Mouse (Mus musculus): Measurements from ENCODE around the gene Itch. TPM values are rescaled to one million over a fixed set of nuclear protein-coding genes. Genes with fewer than 3 reads are reported as not detected.

Gene Itch
- polyA plus RNA-seq, 1 experiment from 2014 or later = 55.6 TPM

- Histone ChIP-seq H3K9ac (ENCODE audit: low read length) (no peak overlapping the region), H3K4me3 (ENCODE audit: low read length) (no peak overlapping the region), H3K27me3 (ENCODE audit: control insufficient read depth, insufficient read depth, low read depth, low read length) (no peaks in the 10 kb centered on the region), H3K4me1 (replicated peaks; ENCODE audit: control insufficient read depth, insufficient read depth, low read length) (peaks cover 9% of the 10 kb centered on the region), H3K9me3 (ENCODE audit: control insufficient read depth, low read length) (no peaks in the 10 kb centered on the region), H3K4me2 (ENCODE audit: low read depth, low read length) (no peak overlapping the region), H3K27ac (ENCODE audit: low read length) (no peak overlapping the region), H3K36me3 (ENCODE audit: control insufficient read depth, insufficient read depth, low read length) (no peaks in the 10 kb centered on the region)
- 62% methylated on average over 10 of the region's 10 CpGs for WGBS
- ATAC-seq (ENCODE audit: low read depth) = no peak
Measured at GRCm38 (mm10) chr2:155272396-155273170, 139.3 kb downstream of the Itch start.

- Histone ChIP-seq H3K4me2 (ENCODE audit: low read depth, low read length) (no peak overlapping the region), H3K9me3 (ENCODE audit: control insufficient read depth, low read length) (no peaks in the 10 kb centered on the region), H3K27ac (ENCODE audit: low read length) (no peak overlapping the region), H3K4me3 (ENCODE audit: low read length) (no peak overlapping the region), H3K36me3 (ENCODE audit: control insufficient read depth, insufficient read depth, low read length) (no peaks in the 10 kb centered on the region; the same call in 1 of the 2 replicates), H3K9ac (ENCODE audit: low read length) (no peak overlapping the region), H3K4me1 (replicated peaks; ENCODE audit: control insufficient read depth, insufficient read depth, low read length) (peaks cover 9% of the 10 kb centered on the region), H3K27me3 (ENCODE audit: control insufficient read depth, insufficient read depth, low read depth, low read length) (no peaks in the 10 kb centered on the region)
- 80% methylated on average over 8 of the region's 8 CpGs for WGBS
- ATAC-seq (ENCODE audit: low read depth) = no peak
Measured at GRCm38 (mm10) chr2:155273603-155274002, 140.3 kb downstream of the Itch start.

GRCm38 (mm10) chr2:155276195-155276594 is 142.9 kb downstream of the Itch start, which contains the start of gene Map1lc3a:
Gene Map1lc3a, plus strand, starts transcription at chr2:155276297.
- peak; percentile 93 for ATAC-seq (ENCODE audit: low read depth)
- peak within 1 kb of the TSS; percentile 95 for H3K9ac ChIP-seq (ENCODE audit: low read length)
- no peaks in the 10 kb centered on the region for H3K9me3 ChIP-seq (ENCODE audit: control insufficient read depth, low read length)
- peak within 1 kb of the TSS; percentile 96 for H3K4me3 ChIP-seq (ENCODE audit: low read length)
- under 1% methylated on average over 44 of the region's 47 CpGs for WGBS
- H3K4me1 ChIP-seq (replicated peaks; ENCODE audit: control insufficient read depth, insufficient read depth, low read length) = peaks cover 9% of the 10 kb centered on the region
- H3K4me2 ChIP-seq (ENCODE audit: low read depth, low read length) = peak within 1 kb of the TSS; percentile 78
- no peaks in the 10 kb centered on the region; the same call in 1 of the 2 replicates for H3K36me3 ChIP-seq (ENCODE audit: control insufficient read depth, insufficient read depth, low read length)
- H3K27me3 ChIP-seq (ENCODE audit: control insufficient read depth, insufficient read depth, low read depth, low read length) = no peaks in the 10 kb centered on the region
- peak within 1 kb of the TSS; percentile 86 for H3K27ac ChIP-seq (ENCODE audit: low read length)

Other genes starting within 250 kb of the Itch start
- 68.5 and 82.1 TPM in 2 replicates for gene Eif2s2, start 240.6 kb upstream of the Itch start, polyA plus RNA-seq (2015; fragmentation: Nextera tagmentation; extraction: Ambion mirVana)
- gene Gm14226, start 115.2 kb upstream of the Itch start, polyA plus RNA-seq (2015; fragmentation: Nextera tagmentation; extraction: Ambion mirVana) = 0.21 and 0.35 TPM in 2 replicates
- 50.9 and 51.0 TPM in 2 replicates for gene Ahcy, start 59.0 kb upstream of the Itch start, polyA plus RNA-seq (2015; fragmentation: Nextera tagmentation; extraction: Ambion mirVana)
- gene Dynlrb1, start 103.0 kb downstream of the Itch start, polyA plus RNA-seq (2015; fragmentation: Nextera tagmentation; extraction: Ambion mirVana) = 385 and 409 TPM in 2 replicates
- 160 and 185 TPM in 2 replicates for gene Map1lc3a, start 142.8 kb downstream of the Itch start, polyA plus RNA-seq (2015; fragmentation: Nextera tagmentation; extraction: Ambion mirVana)
- 50.0 and 54.9 TPM in 2 replicates for gene Pigu, start 223.9 kb downstream of the Itch start, polyA plus RNA-seq (2015; fragmentation: Nextera tagmentation; extraction: Ambion mirVana)
- 20.3 and 22.8 TPM in 2 replicates for gene Trp53inp2, start 247.6 kb downstream of the Itch start, polyA plus RNA-seq (2015; fragmentation: Nextera tagmentation; extraction: Ambion mirVana)